Mouse (Mus musculus) layer of hippocampus, postnatal 25 days (tissue): Measurements from ENCODE around the gene Gm45799. TPM values are rescaled to one million over a fixed set of nuclear protein-coding genes. Genes with fewer than 3 reads are reported as not detected.

Source experiments
- DNase-seq, 2 experiments: peaks; one replicate each; pipeline ENCODE4 v3.0.0; 2022; ENCODE audit warnings: mixed read lengths in 2 of 2, low spot score in 1 of 2; ENCODE audit errors: extremely low spot score in 1 of 2
- total RNA-seq, 2 experiments: library from RNA; stranded (reverse); gene quantifications; 2 replicates each; pipeline ENCODE4 v1.2.3; 2021

Gm45799 gene
- 1 to 10 TPM; 8.8 to 9.6 TPM for total RNA-seq

DNA sequence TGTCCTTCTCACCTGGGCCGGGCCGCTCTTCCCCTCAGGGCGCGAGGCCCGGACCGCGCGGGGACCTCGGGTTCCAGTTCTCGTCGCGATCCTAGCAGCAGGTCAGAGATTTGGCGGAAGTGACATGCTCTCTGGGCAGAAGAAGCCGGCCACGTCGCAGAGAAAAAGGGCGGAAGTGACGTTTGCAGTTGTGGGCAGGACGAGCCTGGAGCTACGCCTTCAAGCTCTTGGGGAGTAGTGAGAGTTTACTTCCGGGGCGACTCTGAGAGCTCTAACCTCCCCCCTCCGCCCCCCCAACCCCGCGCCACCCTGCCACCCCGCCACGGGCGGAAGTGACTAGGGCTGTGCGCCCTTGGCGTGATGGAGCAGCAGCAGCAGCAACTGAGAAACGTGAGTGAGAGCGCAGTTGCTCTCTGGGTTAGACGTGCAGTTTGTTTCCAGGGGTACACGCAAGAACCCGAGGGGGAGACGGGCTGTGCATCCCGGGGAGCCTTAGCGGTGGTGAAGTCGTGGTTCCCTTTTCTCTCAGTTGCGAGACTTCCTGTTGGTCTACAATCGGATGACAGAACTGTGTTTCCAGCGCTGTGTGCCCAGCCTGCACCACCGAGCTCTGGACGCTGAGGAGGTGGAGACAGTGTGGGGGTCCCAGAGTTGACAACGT lies at the start of gene Gm45799, which contains the start of gene Arfip2:
TSS of gene Gm45799 (plus strand) at position 320 of the 661 bp plus-strand sequence.
TSS of gene Arfip2 (minus strand) at position 184 of the 661 bp plus-strand sequence.
- DNase-seq: peak; percentile 88

DNA sequence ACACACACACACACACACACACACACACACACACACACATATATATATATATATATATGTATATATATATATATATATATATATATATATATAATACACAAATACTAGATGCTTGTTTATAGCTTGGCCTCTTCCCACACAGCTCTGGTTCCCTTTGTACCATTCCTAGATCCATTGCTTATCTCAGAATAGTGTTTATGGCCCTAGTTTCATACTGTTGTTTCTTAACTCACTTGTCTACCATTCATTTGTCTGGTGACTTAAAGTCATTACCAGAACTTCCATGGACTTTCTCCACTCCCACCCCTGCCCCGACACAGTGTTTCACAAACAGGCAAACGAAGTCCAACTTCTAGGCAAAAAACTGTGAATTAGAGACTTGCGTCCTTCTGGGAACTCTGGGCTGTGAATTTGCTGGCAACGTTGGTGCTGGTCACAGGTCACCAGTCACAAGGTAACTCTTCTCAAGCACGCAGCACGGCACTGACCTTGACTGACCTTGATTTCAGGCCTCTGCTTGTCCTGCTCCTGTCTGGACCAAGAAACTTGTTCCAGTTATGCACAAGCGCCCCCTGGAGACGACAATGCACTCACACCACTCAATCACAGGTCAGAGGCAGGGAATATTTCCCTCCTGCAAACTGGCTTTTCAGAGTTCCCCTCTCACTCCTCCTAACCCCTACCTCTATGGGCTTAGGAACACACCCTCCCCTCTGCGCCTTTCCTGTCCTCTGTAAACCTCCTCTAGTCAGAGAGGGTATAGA lies 37.3 kb upstream of the Gm45799 start:
- peak; percentile 39 to 75 for DNase-seq

DNA sequence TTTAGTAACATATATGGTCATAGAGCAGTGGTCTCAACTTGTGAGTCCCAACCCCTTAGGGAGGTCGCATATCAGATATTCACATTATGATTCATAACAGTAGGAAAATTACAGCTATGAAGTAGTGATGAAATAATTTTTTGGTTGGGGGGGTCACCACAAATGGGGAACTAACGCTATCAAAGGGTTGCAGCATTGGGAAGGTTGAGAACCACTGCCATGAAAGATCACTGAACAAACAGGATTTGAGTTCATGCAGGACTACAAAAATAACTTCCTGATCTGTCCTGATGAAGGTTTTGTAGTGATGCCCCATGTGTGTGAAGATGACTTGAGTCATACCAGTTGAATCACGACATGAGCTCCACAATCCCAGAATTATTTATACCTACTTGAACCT lies 31.9 kb upstream of the Gm45799 start:
- no peak for DNase-seq

DNA sequence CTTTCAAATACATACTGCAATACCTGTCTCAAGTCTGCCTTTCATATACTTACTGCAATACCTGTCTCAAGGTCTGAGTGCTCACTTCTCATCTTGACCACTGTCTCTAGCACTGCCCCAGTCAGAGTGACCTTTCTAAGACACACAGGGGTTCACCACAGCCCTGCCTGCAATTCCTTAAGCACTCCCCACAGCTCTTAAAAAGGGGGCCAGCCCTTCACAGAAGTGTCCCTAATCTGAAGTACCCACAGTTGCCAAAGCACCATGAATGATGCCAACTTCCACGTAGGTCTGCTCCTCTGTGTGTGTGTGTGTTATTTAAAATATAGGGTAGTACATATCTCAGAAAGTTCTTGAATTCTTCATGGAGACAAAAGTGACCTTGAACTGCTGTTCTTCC lies 28.6 kb upstream of the Gm45799 start:
- DNase-seq: no peak

DNA sequence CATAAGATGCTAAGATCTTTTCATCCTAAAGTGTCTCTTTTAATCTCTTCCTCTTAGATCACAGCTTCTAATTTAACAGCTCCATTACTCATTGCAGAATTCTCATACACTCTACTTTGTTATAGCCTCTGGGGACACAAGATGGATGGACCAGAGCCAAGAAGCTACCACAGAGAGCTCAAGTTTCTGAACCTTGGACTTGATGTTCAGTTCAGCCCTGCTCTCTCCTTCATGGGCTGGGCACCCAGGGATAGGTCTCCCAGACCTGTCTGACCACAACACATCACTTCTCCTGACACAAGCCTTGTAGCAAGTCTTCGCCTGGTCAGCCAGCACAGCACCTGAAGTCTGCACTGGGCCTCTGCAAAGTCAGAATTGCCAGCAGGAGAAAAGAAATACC lies 26.0 kb upstream of the Gm45799 start:
- DNase-seq: no peak

DNA sequence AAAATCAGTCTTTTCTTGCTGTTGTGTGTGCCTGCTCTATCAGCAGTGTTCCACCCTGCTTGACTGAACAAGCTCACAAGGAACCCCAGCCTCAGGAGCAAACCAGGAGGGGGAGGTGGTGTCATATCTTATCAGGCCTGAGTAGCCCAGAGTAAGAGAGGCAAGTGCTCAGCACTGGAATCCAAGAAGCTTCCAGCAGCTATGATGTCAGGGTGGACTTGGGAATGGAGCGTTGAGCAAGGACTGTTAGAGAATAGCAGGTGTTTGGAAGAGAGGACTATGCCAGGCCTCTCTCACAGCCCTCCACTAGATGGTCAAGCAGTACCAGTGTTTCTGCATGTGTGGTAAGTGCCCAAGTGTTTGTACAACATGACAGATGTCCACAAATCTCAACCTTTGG lies 24.6 kb upstream of the Gm45799 start:
- DNase-seq: no peak

DNA sequence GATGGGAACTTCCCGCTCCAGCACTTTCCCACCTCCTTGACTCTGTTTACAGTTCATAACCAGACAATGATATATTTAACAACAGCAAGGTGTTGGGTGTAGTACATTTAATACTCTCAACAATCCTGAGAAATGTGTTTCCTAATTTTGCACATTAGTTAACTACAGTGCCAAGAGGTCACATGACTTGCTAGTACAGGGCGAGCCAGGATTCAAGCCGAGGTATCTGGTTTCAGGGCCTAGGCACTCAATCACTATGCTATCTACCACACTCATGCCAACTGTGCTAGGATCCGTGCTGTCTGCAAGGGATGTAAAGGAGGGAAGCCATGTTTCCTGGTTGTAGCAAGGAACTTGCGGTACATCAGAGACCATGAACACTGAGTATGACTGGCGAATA lies 23.8 kb upstream of the Gm45799 start:
- DNase-seq: no peak

DNA sequence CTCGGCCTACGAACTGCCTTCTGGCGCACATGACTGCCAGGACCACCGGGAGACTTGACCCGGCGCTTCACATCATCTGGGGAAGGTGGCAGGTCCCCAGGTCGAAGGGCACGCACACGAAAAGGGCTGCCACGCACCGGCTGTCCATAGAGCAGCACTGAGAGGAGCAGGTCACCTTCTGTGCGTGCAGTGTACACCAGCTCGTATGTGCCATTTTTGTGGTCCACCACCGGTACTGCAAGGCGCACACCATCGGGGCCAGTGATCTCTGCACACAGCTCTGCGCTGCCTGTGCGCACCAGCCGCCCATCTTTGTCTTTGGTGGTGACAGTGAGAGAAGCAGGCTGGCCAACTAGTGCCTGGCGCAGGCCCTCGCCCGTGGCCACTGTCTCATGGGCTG lies 22.5 kb upstream of the Gm45799 start:
- no peak for DNase-seq

DNA sequence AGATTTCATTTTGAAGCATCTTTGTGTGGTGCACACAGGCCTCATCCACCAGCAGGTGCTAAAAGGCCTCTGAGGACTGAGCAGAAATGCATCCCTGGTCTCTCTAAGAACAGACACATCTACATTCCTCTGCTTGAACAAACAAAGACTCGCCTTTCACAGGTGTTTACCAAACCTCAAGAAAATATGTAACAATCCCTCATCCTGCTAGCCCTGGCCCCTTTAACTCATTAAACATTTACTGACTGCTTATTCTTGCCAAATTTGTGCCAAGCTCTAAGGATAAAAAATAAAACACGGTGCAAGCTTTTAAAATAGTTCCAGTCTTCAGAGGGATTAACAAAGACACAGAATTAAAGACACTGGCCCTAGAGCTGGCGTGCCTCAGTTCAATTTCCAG lies 20.7 kb upstream of the Gm45799 start:
- DNase-seq: no peak

DNA sequence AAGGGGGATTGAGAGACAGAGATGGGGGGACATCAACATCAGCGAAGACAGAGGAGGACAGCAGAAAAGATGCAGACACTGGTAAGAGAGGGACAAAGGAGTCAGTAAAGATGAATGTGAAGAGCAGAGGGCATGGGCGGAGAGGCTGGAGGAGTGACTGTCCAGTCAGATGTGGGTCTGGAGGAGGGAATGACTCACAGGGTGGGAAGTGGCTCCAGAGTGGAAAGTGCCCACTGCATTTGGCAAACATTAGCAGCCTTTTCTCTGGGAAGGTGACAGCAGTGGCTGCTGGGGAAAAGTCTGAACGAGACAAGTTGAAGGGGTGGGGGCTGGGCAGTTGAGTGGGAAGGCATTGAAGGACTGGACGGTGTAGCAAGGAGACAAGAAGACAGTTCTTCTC lies 19.3 kb upstream of the Gm45799 start:
- no peak for DNase-seq

DNA sequence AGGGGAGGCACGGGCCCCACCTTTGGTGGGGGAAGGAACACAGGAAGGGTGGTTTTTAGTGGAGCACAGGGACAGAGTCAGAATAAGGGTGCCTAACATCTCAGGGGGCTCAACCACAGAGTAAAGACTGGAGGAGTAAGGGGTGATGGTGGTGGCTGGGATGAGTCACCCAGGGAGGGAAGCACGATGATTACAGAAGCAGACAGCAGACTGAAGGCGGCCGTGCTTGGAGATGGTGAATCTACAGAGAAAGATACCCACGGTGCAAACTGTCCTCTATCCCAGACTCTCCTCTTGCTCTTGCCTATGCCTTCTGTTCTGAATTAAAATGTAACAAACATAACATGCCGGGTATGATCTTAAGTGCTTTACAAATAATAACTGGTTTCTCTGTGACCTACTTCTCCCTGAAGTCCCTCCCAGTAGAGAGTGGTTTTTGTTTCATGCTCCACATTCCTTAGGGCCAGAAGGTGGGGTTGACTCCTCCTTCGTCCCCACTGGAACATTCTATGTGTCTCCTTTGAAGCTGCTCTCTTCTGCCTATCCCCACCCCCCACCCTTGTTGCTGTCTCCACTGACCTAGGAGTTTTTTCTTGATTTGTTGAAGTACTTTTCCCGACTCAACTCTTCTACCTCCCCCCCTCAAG lies 18.6 kb upstream of the Gm45799 start:
- DNase-seq: no peak

DNA sequence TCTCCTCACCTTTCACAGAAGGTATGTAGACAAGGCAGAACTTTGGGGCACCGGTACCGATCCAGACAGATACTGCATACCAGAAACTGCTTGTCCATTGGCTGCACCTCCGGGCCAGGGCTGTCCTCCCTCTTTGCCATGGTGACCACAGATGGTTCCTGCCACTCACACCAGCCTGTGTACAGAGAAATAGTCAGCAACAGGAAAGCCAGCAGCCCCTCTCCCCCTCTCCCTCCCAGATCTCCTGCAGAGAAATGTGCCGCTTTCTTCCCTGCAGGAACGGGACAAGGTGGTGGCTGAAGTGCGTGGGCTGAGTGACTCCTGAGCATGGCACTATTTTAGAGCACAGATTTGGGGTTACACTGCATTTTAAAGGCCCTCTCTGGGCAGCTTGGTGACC lies 15.0 kb upstream of the Gm45799 start:
- DNase-seq: no peak

DNA sequence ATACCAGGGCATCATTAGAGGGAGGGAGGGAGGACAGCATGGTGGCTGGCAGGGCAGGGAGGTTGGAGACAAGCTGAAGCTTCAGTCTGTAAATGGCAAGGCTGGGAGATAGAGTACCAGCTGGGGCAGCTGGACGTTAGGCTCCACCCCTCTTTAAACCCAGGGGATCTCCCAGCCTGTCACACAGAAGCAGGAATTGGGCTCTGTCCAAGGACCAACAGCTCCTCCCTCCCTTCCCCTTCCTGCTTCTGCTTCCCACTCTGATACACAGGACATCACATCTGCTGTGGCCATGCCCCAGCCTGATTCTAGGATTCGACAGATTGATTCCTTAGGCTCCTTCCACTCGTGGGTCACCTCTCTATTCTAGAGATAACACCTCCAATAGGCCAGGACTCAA lies 11.7 kb upstream of the Gm45799 start:
- DNase-seq: no peak

DNA sequence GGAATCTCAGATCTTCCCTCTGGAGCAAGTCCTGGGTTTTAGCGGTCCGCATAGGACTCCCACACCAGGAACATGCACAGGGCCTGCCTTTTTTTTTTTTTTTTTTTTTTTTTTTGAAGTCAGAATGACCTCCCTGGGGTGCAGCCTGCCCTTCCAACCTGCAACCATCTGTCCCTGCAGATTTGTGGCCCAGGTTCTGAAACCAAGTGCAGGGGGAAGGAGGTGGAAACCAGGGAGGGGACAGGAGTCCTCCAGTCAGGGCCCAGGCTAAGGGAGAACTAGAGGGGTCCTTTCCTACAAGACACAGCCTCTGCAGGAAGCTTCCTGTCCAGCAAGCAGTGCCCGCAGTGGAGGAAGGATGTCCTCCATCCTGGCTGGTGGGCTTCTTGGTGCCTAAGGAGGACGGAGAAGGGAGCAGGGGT lies 7.8 kb upstream of the Gm45799 start:
- no peak for DNase-seq

DNA sequence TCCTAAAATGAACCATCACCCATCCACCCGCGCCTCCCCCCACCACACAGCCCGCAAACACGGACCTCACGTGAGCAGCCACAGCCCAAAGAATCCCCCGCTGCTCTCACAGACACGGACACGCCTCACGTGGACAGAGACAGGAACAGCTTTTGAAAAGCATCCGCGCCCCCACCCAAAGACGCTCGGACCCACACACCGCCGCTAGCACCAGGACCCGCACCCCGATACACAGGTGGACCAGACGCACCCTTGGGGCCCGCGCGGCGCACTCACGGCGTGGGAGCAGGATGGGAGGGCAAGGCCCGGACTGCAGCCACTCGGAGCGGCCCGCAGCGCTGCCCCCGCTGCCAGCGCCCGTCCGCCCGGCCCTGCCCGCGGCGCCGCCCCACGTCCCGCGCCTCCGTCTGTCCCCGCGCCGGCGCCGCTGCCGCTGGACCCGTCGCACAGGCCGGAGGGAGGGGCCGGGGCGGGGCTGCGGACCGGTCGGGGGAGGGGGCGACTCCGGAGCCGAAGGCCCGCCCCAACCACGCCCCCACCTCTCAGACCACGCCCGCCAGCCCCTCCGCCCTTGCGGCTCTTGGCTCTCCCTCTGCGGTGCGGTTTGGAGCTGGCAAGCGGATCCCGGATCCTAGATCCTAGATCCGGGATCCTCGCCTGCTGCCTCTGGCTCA lies 7.1 kb upstream of the Gm45799 start, which contains the start of gene Trim3:
TSS of gene Trim3 (minus strand) at position 445 of the 674 bp plus-strand sequence.
- DNase-seq: peak; percentile 80 to 83

DNA sequence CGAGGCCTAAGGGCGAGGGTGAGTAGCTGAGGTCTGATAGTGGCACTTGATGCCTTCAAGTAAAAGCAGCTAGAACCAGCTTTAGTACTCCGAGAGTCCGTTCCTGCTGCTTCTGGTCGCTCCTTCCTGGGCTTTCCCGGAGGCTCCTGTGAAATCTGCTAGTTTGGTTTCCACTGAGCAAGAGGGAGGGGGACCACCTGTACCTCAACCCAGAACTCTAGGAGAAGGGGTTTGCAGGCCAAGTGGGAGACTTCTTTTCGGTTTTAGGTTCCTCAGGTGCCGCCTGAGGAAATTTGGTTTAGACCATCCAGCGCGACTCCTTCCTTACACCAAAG lies 6.6 kb upstream of the Gm45799 start:
- DNase-seq: no peak

DNA sequence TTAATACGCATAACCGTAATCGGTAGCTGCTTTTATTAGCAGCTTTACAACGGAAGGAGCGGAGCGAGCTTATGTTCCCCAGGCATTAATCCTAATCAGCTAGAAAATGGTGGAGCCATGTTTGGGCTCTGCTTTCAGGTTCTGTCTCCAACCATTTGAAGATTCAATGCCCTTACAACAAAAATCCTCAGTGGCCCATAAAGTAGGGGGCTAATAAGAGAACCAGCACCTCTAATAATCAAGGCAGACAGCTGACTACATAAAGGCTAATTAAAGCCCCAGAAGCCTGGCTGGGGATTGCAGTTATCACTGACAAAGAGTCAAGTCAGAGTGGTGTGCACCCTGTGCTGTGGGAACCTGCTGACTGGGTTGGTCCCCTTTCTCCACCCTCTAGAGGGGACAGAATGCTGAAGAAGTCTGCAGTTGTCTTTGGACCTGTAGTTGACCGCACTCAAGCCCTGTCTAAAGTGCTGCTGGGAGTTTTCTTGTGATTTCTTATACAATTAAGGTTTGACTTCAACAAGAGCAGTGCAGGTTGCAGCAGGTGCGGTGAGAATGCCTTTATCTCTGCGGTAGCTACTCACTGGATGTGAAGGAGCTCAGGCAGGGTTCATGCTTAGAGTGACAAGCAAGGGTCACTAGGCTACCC lies 6.0 kb upstream of the Gm45799 start:
- no peak for DNase-seq

DNA sequence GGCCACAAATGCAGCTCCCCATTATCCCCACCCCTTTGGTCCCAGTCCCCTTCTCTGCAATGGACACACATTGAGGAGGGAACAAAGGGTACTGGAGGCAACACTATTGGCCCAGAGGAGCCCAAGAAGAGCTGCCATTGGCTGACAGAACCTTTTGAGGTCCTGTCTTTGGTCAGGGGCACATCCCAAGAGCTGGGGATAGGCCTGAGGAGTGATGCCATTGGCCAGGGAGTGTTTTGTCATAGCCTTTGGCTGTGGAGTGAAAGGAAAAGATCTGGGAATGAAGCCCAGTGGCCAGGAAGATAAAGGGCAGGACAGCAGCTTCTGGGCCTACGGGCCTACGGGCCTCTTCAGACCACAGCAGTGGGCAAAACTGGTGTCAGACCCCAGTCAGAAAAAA lies 4.6 kb upstream of the Gm45799 start:
- DNase-seq: no peak

DNA sequence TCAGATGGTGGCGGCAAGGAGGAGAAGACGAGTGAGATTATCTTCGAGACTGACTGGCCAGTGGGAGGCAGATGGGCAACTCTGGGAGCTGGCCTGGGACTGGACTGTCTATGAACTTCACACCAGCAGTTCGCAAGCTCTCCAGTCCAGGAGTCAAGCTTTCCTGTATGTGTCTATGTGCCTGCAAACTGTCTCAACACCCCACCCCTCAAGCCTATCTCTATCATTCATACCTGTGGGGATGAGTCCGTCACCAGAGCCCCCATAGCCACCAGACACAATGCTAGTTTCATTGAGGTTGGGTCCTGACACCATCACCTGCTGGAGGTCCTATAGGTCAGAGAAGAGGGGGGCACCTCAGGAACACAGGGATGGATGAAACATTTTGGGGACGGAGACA lies 1.6 kb upstream of the Gm45799 start:
- no peak for DNase-seq

DNA sequence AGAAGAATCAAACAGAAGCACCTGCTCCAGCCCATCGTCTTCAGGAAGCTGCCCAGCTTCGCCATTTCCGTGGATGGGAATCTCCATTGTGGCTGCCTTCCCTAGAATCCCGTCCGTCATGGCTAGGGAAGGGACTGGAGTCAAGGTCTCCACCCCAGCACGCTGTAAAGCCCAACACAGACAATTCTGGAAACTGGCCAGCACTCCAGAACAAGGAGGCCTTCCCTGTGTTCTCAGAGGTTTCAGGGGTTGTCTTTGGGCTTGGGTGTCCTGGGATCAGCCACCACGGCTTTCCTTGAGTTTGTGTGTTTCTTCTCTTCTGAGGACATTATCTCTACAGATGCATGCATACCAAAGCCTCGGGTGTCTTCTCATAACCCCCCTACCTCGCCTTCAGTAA lies 1.0 kb upstream of the Gm45799 start:
- no peak for DNase-seq

DNA sequence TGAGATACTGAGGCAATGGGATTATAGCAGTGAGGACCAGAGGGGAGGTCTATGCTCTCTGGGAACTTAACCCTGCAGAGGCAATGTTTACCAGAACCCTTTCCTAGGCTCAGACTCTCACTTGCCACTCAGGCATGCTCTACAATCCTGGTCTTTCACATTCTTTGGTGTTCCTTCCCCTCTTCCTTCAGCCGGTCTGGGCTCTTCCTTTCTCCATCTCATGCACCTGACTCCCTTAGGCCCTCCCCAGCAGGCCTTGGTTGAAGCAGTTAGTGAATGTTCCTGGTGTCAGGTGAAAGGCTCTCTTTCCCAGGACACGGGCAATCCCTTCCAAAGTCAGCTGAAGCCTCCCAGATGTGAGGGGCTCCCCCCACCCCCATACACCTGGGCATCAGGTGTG lies 596 bp upstream of the Gm45799 start, which contains the start of gene Timm10b:
TSS of gene Timm10b (plus strand) at position 301 of the 400 bp plus-strand sequence.
- no peak for DNase-seq
